8 mouse cellular contexts compared by ENCODE assay signal in genomic region chr4:127023201-127023600, GRCm38 (mm10). TPM values are rescaled to one million over a fixed set of nuclear protein-coding genes. Genes with fewer than 3 reads are reported as not detected.
DNase-seq lines count a peak whose midpoint lies in the region; ATAC-seq lines count a peak whose summit lies in the region.

No protein-coding gene starts in this region.

- peak overlapping the region; percentile 88 for H3K4me2 ChIP-seq in heart, embryonic 15.5 days
- H3K4me2 ChIP-seq in hindbrain, embryonic 13.5 days = peak overlapping the region; percentile 98
- H3K4me2 ChIP-seq in midbrain, embryonic 13.5 days (replicated peaks) = peak overlapping the region; percentile 80

- H3K4me1 ChIP-seq in heart, embryonic 15.5 days (replicated peaks) = peaks cover 29% of the 10 kb centered on the region
- peaks cover 51% of the 10 kb centered on the region for H3K4me1 ChIP-seq in hindbrain, embryonic 13.5 days (replicated peaks)
- H3K4me1 ChIP-seq in midbrain, embryonic 13.5 days (replicated peaks) = peaks cover 50% of the 10 kb centered on the region

- H3K36me3 ChIP-seq in heart, embryonic 15.5 days = peaks cover 46% of the 10 kb centered on the region
- H3K36me3 ChIP-seq in hindbrain, embryonic 13.5 days = peaks cover 39% of the 10 kb centered on the region
- H3K36me3 ChIP-seq in midbrain, embryonic 13.5 days = peaks cover 43% of the 10 kb centered on the region

- H3K4me3 ChIP-seq in heart, embryonic 15.5 days = peak overlapping the region; percentile 74
- peak overlapping the region; percentile 99 for H3K4me3 ChIP-seq in hindbrain, embryonic 13.5 days
- H3K4me3 ChIP-seq in midbrain, embryonic 13.5 days (replicated peaks) = peak overlapping the region; percentile 99

- ATAC-seq in heart, embryonic 15.5 days (replicated peaks; ENCODE audit: insufficient number of reproducible peaks, insufficient read depth, low FRiP score, low read depth) = no peak
- ATAC-seq in hindbrain, embryonic 13.5 days (ENCODE audit: low FRiP score) = no peak
- no peak for ATAC-seq in midbrain, embryonic 13.5 days
- no peak for ATAC-seq in inflammation-experienced regulatory T-cells, adult 6 months

- under 1% methylated on average over 9 of the region's 9 CpGs for WGBS in heart, embryonic 15.5 days
- WGBS in hindbrain, embryonic 13.5 days = 3% methylated on average over 9 of the region's 9 CpGs
- WGBS in midbrain, embryonic 13.5 days = 3% methylated on average over 9 of the region's 9 CpGs

- H3K27me3 ChIP-seq in heart, embryonic 15.5 days = no peaks in the 10 kb centered on the region
- H3K27me3 ChIP-seq in hindbrain, embryonic 13.5 days = no peaks in the 10 kb centered on the region
- H3K27me3 ChIP-seq in midbrain, embryonic 13.5 days = no peaks in the 10 kb centered on the region

- DNase-seq in heart, adult 8-10 months (ENCODE audit: low spot score) = no peak
- DNase-seq in MN1 (ENCODE audit: low spot score) = peak; percentile 20
- DNase-seq in cerebellum, adult 18-20 months = no peak
- DNase-seq in gastrocnemius, adult 18-20 months (ENCODE audit: low spot score) = no peak

- no peaks in the 10 kb centered on the region for H3K9me3 ChIP-seq in heart, embryonic 15.5 days (replicated peaks)
- no peaks in the 10 kb centered on the region for H3K9me3 ChIP-seq in hindbrain, embryonic 13.5 days
- no peaks in the 10 kb centered on the region for H3K9me3 ChIP-seq in midbrain, embryonic 13.5 days

- peak overlapping the region; percentile 100 for H3K9ac ChIP-seq in heart, embryonic 15.5 days
- peak overlapping the region; percentile 100 for H3K9ac ChIP-seq in hindbrain, embryonic 13.5 days
- peak overlapping the region; percentile 100 for H3K9ac ChIP-seq in midbrain, embryonic 13.5 days (replicated peaks)

- no peak overlapping the region for H3K27ac ChIP-seq in heart, embryonic 15.5 days
- H3K27ac ChIP-seq in hindbrain, embryonic 13.5 days = no peak overlapping the region
- no peak overlapping the region for H3K27ac ChIP-seq in midbrain, embryonic 13.5 days

RNA-seq across cellular contexts. Expression of gene Sfpq, which starts 2.1 kb away (rescaled TPM):
- 42.1 and 43.2 TPM in 2 replicates for polyA plus RNA-seq in heart, embryonic 15.5 days (2015; fragmentation: Nextera tagmentation; extraction: Ambion mirVana)
- total RNA-seq in heart, adult 8-10 months (2022) = 10 to 100 TPM; 60.3 to 71.5 (median 62.8) TPM
- 89.3 and 89.9 TPM in 2 replicates for polyA plus RNA-seq in hindbrain, embryonic 13.5 days (2015; fragmentation: Nextera tagmentation; extraction: Ambion mirVana)
- polyA plus RNA-seq in midbrain, embryonic 13.5 days (2015; fragmentation: Nextera tagmentation; extraction: Ambion mirVana) = 98.6 and 102 TPM in 2 replicates
- 10 to 100 TPM; 36.0 to 64.5 (median 57.7) TPM for polyA plus RNA-seq in inflammation-experienced regulatory T-cells, adult 6 months (2017; shearing (Covaris generic))
- total RNA-seq in gastrocnemius, adult 18-20 months (2021) = 10 to 100 TPM; 54.9 to 65.1 TPM

RNA-seq across cellular contexts. Expression of gene Zmym1, which starts 37.8 kb away (rescaled TPM):
- polyA plus RNA-seq in heart, embryonic 15.5 days (2015; fragmentation: Nextera tagmentation; extraction: Ambion mirVana) = 9.1 and 13.0 TPM in 2 replicates
- 1 to 10 TPM; 3.6 to 7.3 (median 5.7) TPM for total RNA-seq in heart, adult 8-10 months (2022)
- 21.2 and 24.4 TPM in 2 replicates for polyA plus RNA-seq in hindbrain, embryonic 13.5 days (2015; fragmentation: Nextera tagmentation; extraction: Ambion mirVana)
- polyA plus RNA-seq in midbrain, embryonic 13.5 days (2015; fragmentation: Nextera tagmentation; extraction: Ambion mirVana) = 22.6 and 22.8 TPM in 2 replicates
- polyA plus RNA-seq in inflammation-experienced regulatory T-cells, adult 6 months (2017; shearing (Covaris generic)) = 10 to 100 TPM; 19.6 to 26.7 (median 22.5) TPM
- 1 to 10 TPM; 4.2 to 5.3 TPM for total RNA-seq in gastrocnemius, adult 18-20 months (2021)

RNA-seq across cellular contexts. Expression of gene Zmym6, which starts 54.0 kb away (rescaled TPM):
- 11.2 and 12.9 TPM in 2 replicates for polyA plus RNA-seq in heart, embryonic 15.5 days (2015; fragmentation: Nextera tagmentation; extraction: Ambion mirVana)
- 10 to 100 TPM in 2 of 4 experiments, 1 to 10 TPM in 2; 8.0 to 16.2 (median 9.9) TPM for total RNA-seq in heart, adult 8-10 months (2022)
- polyA plus RNA-seq in hindbrain, embryonic 13.5 days (2015; fragmentation: Nextera tagmentation; extraction: Ambion mirVana) = 29.5 and 33.1 TPM in 2 replicates
- polyA plus RNA-seq in midbrain, embryonic 13.5 days (2015; fragmentation: Nextera tagmentation; extraction: Ambion mirVana) = 33.9 and 34.5 TPM in 2 replicates
- polyA plus RNA-seq in inflammation-experienced regulatory T-cells, adult 6 months (2017; shearing (Covaris generic)) = 10 to 100 TPM; 11.2 to 30.7 (median 15.2) TPM
- total RNA-seq in gastrocnemius, adult 18-20 months (2021) = 1 to 10 TPM; 3.6 to 4.6 TPM

RNA-seq across cellular contexts. Expression of gene Zmym4, which starts 55.3 kb away (rescaled TPM):
- polyA plus RNA-seq in heart, embryonic 15.5 days (2015; fragmentation: Nextera tagmentation; extraction: Ambion mirVana) = 12.0 and 12.4 TPM in 2 replicates
- 10 to 100 TPM; 17.8 to 24.4 (median 22.4) TPM for total RNA-seq in heart, adult 8-10 months (2022)
- 30.0 and 31.4 TPM in 2 replicates for polyA plus RNA-seq in hindbrain, embryonic 13.5 days (2015; fragmentation: Nextera tagmentation; extraction: Ambion mirVana)
- 31.0 and 37.5 TPM in 2 replicates for polyA plus RNA-seq in midbrain, embryonic 13.5 days (2015; fragmentation: Nextera tagmentation; extraction: Ambion mirVana)
- polyA plus RNA-seq in inflammation-experienced regulatory T-cells, adult 6 months (2017; shearing (Covaris generic)) = 10 to 100 TPM; 12.1 to 22.4 (median 12.6) TPM
- 10 to 100 TPM; 14.6 to 16.3 TPM for total RNA-seq in gastrocnemius, adult 18-20 months (2021)
